Mouse (Mus musculus): ENCODE measurements around the gene Hist1h2ae. TPM values are rescaled to one million over a fixed set of nuclear protein-coding genes. Genes with fewer than 3 reads are reported as not detected.

Hist1h2ae gene
- total RNA-seq, 2 experiments from 2014 or later: 2.9 to 3.8 TPM

DNA sequence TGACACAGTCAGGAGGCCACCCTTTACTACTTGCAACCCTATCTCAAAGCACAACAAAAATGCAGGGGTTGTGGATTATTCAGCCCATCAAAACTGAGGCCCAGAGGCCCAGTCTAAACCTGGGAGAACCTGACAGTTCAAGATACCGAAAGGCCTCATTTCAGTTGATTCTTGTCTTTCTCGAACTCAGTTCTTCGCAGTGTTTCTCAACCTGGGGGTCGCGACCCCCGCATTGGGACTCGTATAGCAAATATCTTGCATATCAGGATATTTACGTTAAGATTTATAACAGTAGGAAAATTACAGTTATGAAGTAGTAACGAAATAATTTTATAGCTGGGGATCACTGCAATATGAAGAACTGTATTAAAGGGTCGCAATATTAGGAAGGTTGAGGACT, 45.1 kb downstream of the Hist1h2ae start:
- no peak for DNase-seq (ENCODE audit: low spot score in 2 of 2)

GRCm38 (mm10) chr13:23524654-23525053, 46.4 kb downstream of the Hist1h2ae start:
- DNase-seq (ENCODE audit: low spot score in 2 of 2): peak; percentile 81 to 83

GRCm38 (mm10) chr13:23523976-23524375, 47.0 kb downstream of the Hist1h2ae start:
- DNase-seq (ENCODE audit: low spot score in 2 of 2): no peak

- peak; percentile 69 to 80 for DNase-seq (ENCODE audit: low spot score in 2 of 2)
These were observed 49.3 kb downstream of the Hist1h2ae start for GRCm38 (mm10) chr13:23521703-23522102.

Small RNA genes lying within 50 kb of the gene (microRNA-seq; reads per million reads assigned to microRNA genes)
- 0 reads per million in 2 experiments for gene Gm44297 (ENCODE audit: borderline number of aligned reads in 2 of 2)
- gene Gm44359 (ENCODE audit: borderline number of aligned reads in 2 of 2): 0 reads per million in 2 experiments
- 0 reads per million in 2 experiments for gene Gm44394 (ENCODE audit: borderline number of aligned reads in 2 of 2)

Other genes with a start within 250 kb of the Hist1h2ae start
- 10 to 100 TPM; 15.0 to 18.5 TPM for gene Zfp322a, start 202.0 kb downstream of the Hist1h2ae start, total RNA-seq (2021)
- gene Abt1, start 147.4 kb downstream of the Hist1h2ae start, total RNA-seq (2021): 1 to 10 TPM; 7.9 to 8.4 TPM
- gene Btn1a1, start 105.3 kb downstream of the Hist1h2ae start, total RNA-seq (2021): under 1 TPM in 1 of 2 experiments, not detected in 1; 0.10 TPM
- gene Btn2a2, start 82.4 kb downstream of the Hist1h2ae start, total RNA-seq (2021): not detected
- 100 to 1,000 TPM; 400 to 445 TPM for gene Hist1h4h, start 40.2 kb downstream of the Hist1h2ae start, total RNA-seq (2021)
- 10 to 100 TPM in 1 of 2 experiments, 1 to 10 TPM in 1; 8.5 to 12.6 TPM for gene Hist1h2af, start 37.3 kb downstream of the Hist1h2ae start, total RNA-seq (2021)
- gene Hist1h3g, start 35.8 kb downstream of the Hist1h2ae start, total RNA-seq (2021): 1 to 10 TPM; 3.8 to 4.7 TPM
- 1 to 10 TPM; 1.8 to 2.2 TPM for gene Hist1h2bh, start 27.8 kb downstream of the Hist1h2ae start, total RNA-seq (2021)
- gene Hist1h3f, start 27.2 kb downstream of the Hist1h2ae start, total RNA-seq (2021): 10 to 100 TPM; 12.6 to 12.7 TPM
- gene Hist1h4f, start 19.6 kb downstream of the Hist1h2ae start, total RNA-seq (2021): 10 to 100 TPM; 32.5 to 41.1 TPM
- 1 to 10 TPM; 1.5 to 1.6 TPM for gene Hist1h1d, start 18.0 kb downstream of the Hist1h2ae start, total RNA-seq (2021)
- gene Hist1h3e, start 8.9 kb downstream of the Hist1h2ae start, total RNA-seq (2021): 10 to 100 TPM; 31.7 to 35.9 TPM
- 10 to 100 TPM; 54.4 to 56.8 TPM for gene Hist1h2bg, start 176 bp upstream of the Hist1h2ae start, total RNA-seq (2021)
- gene Hist1h2bf, start 3.0 kb upstream of the Hist1h2ae start, total RNA-seq (2021): 10 to 100 TPM; 15.9 to 21.9 TPM
- 1 to 10 TPM; 5.6 to 6.1 TPM for gene Hist1h2ad, start 3.2 kb upstream of the Hist1h2ae start, total RNA-seq (2021)
- gene Hist1h3d, start 4.5 kb upstream of the Hist1h2ae start, total RNA-seq (2021): 1 to 10 TPM; 3.2 to 3.9 TPM
- 100 to 1,000 TPM; 125 to 153 TPM for gene Hist1h4d, start 10.4 kb upstream of the Hist1h2ae start, total RNA-seq (2021)
- 10 to 100 TPM in 1 of 2 experiments, 1 to 10 TPM in 1; 9.3 to 13.3 TPM for gene Hist1h2be, start 49.9 kb upstream of the Hist1h2ae start, total RNA-seq (2021)
- gene Hist1h1e, start 51.3 kb upstream of the Hist1h2ae start, total RNA-seq (2021): 10 to 100 TPM; 33.6 to 39.8 TPM
- gene Hist1h2ac, start 112.7 kb upstream of the Hist1h2ae start, total RNA-seq (2021): 1 to 10 TPM; 2.0 to 2.2 TPM
- gene Hist1h2bc, start 113.0 kb upstream of the Hist1h2ae start, total RNA-seq (2021): 100 to 1,000 TPM; 115 to 172 TPM
- gene Hist1h1t, start 124.6 kb upstream of the Hist1h2ae start, total RNA-seq (2021): not detected
- 10 to 100 TPM; 79.0 to 94.6 TPM for gene Hist1h4c, start 127.2 kb upstream of the Hist1h2ae start, total RNA-seq (2021)
- gene Hfe, start 139.6 kb upstream of the Hist1h2ae start, total RNA-seq (2021): 10 to 100 TPM; 33.3 to 45.6 TPM
- 100 to 1,000 TPM; 157 to 187 TPM for gene Hist1h1c, start 167.6 kb upstream of the Hist1h2ae start, total RNA-seq (2021)
- gene Hist1h3c, start 174.4 kb upstream of the Hist1h2ae start, total RNA-seq (2021): 1 to 10 TPM; 4.6 to 5.4 TPM
- gene Hist1h2bb, start 175.5 kb upstream of the Hist1h2ae start, total RNA-seq (2021): 10 to 100 TPM; 16.2 to 17.9 TPM
- gene Hist1h2ab, start 179.9 kb upstream of the Hist1h2ae start, total RNA-seq (2021): 10 to 100 TPM; 19.4 to 19.5 TPM
- 10 to 100 TPM; 16.4 to 23.4 TPM for gene Hist1h3b, start 181.0 kb upstream of the Hist1h2ae start, total RNA-seq (2021)
- gene Hist1h4b, start 185.8 kb upstream of the Hist1h2ae start, total RNA-seq (2021): 10 to 100 TPM; 61.2 to 90.4 TPM
- 10 to 100 TPM; 21.6 to 23.4 TPM for gene Hist1h4a, start 190.0 kb upstream of the Hist1h2ae start, total RNA-seq (2021)
- 10 to 100 TPM; 18.1 to 28.1 TPM for gene Hist1h3a, start 191.2 kb upstream of the Hist1h2ae start, total RNA-seq (2021)
- 10 to 100 TPM in 1 of 2 experiments, 1 to 10 TPM in 1; 7.1 to 14.2 TPM for gene Hist1h1a, start 192.4 kb upstream of the Hist1h2ae start, total RNA-seq (2021)
- not detected for gene Trim38, start 198.7 kb upstream of the Hist1h2ae start, total RNA-seq (2021)
- gene Slc17a2, start 235.8 kb upstream of the Hist1h2ae start, total RNA-seq (2021): not detected

Measured in adrenal gland, adult 18-20 months (tissue).